Mouse (Mus musculus) CH12.LX (cell line): ENCODE results near the gene 4931406P16Rik. TPM values are rescaled to one million over a fixed set of nuclear protein-coding genes. Genes with fewer than 3 reads are reported as not detected.
A peak's percentile ranks its signal among the peaks of the same experiment; 100 is the strongest.
"Not testable (repeated sequence)": the region's sequence is repeated elsewhere in the genome, so short reads cannot be mapped to it uniquely, and the experiment has no call there.

Experiments used
- DNase-seq: peaks from one replicate; pipeline ENCODE4 v3.0.0-alpha.2; 2013; ENCODE audit errors: extremely low read depth
- H3K27ac ChIP-seq: 2 replicates; pipeline ENCODE4 v1.5.1; 2012; ENCODE audit warnings: low read depth, mild to moderate bottlenecking, control low read depth, moderate library complexity; ENCODE audit not compliant: insufficient read depth
- H3K27me3 ChIP-seq: replicated peaks from 2 replicates; pipeline ENCODE3; 2012; ENCODE audit warnings: inconsistent platforms
- H3K36me3 ChIP-seq, 2 experiments: replicated peaks in 1 of 2; 2 replicates each; pipeline versions ENCODE3 to v1.6.1; 2012; ENCODE audit warnings: inconsistent platforms in 1 of 2, low read length in 1 of 2, mild to moderate bottlenecking in 1 of 2, mixed read lengths in 1 of 2, moderate library complexity in 1 of 2; ENCODE audit not compliant: control insufficient read depth in 1 of 2, insufficient read depth in 1 of 2
- H3K4me1 ChIP-seq, 2 experiments: 2 replicates each; pipeline ENCODE4 v1.6.1; 2012; ENCODE audit warnings: inconsistent platforms in 1 of 2, moderate library complexity in 1 of 2; ENCODE audit not compliant: insufficient read depth in 2 of 2, control insufficient read depth in 1 of 2
- H3K4me2 ChIP-seq: 2 replicates; pipeline ENCODE4 v1.6.1; 2012; ENCODE audit warnings: low read depth, mild to moderate bottlenecking, control low read depth; ENCODE audit not compliant: poor library complexity, insufficient read depth, severe bottlenecking
- H3K4me3 ChIP-seq, 3 experiments: fragments of 150-350 bp in 1 of 3; sonication (generic) in 1 of 3; replicated peaks in 1 of 3; 2 replicates each; pipeline versions ENCODE3 to v1.5.1; 2011 to 2012; ENCODE audit warnings: low read depth in 2 of 3, low read length in 2 of 3, mild to moderate bottlenecking in 2 of 3, moderate library complexity in 2 of 3, control low read depth in 1 of 3, improper control_type of control experiment in 1 of 3, inconsistent platforms in 1 of 3, mixed read lengths in 1 of 3; ENCODE audit not compliant: poor library complexity in 1 of 3
- H3K79me2 ChIP-seq: replicated peaks from 2 replicates; pipeline ENCODE4 v1.6.1; 2012; ENCODE audit warnings: mild to moderate bottlenecking, moderate library complexity; ENCODE audit not compliant: control insufficient read depth, poor library complexity, insufficient read depth, severe bottlenecking; ENCODE audit errors: extremely low read depth
- H3K9ac ChIP-seq: 2 replicates; pipeline ENCODE4 v1.6.1; 2012; ENCODE audit warnings: low read depth, mild to moderate bottlenecking, control low read depth, moderate library complexity; ENCODE audit not compliant: insufficient read depth
- H3K9me3 ChIP-seq: replicated peaks from 2 replicates; pipeline ENCODE3; 2012; ENCODE audit warnings: low read length, inconsistent platforms, mixed read lengths
- BHLHE40 ChIP-seq: IDR thresholded peaks from 2 replicates; pipeline ENCODE4 v1.6.1; 2011; ENCODE audit warnings: mild to moderate bottlenecking, low read depth, low read length, improper control_type of control experiment
- CHD2 ChIP-seq: IDR thresholded peaks from 2 replicates; pipeline ENCODE4 v1.6.1; 2011; ENCODE audit warnings: low read length, improper control_type of control experiment
- CTCF ChIP-seq, 2 experiments: IDR thresholded peaks in 1 of 2; conservative IDR thresholded peaks in 1 of 2; 2 replicates each; pipeline ENCODE4 v1.5.1; 2011 to 2012; ENCODE audit warnings: low read depth in 2 of 2, low read length in 2 of 2, improper control_type of control experiment in 1 of 2, inconsistent platforms in 1 of 2, mild to moderate bottlenecking in 1 of 2, moderate library complexity in 1 of 2
- E2F4 ChIP-seq: IDR thresholded peaks from 2 replicates; pipeline ENCODE4 v1.6.1; 2011; ENCODE audit warnings: low read depth, low read length, improper control_type of control experiment; ENCODE audit not compliant: insufficient replicate concordance
- GABPA ChIP-seq: IDR thresholded peaks from 2 replicates; pipeline ENCODE4 v1.6.1; 2012; ENCODE audit warnings: low read depth, low read length, improper control_type of control experiment, inconsistent platforms; ENCODE audit not compliant: insufficient replicate concordance
- JUN ChIP-seq: IDR thresholded peaks from 2 replicates; pipeline ENCODE4 v1.6.1; 2011; ENCODE audit warnings: low read depth, mild to moderate bottlenecking, low read length, improper control_type of control experiment, moderate library complexity; ENCODE audit not compliant: insufficient read depth
- MAFK ChIP-seq: IDR thresholded peaks from 2 replicates; pipeline ENCODE4 v1.6.1; 2011; ENCODE audit warnings: low read length, improper control_type of control experiment; ENCODE audit not compliant: insufficient replicate concordance
- MAX ChIP-seq: IDR thresholded peaks from 2 replicates; pipeline ENCODE4 v1.6.1; 2011; ENCODE audit warnings: low read length, improper control_type of control experiment
- MAZ ChIP-seq: IDR thresholded peaks from 2 replicates; pipeline ENCODE4 v1.6.1; 2012; ENCODE audit warnings: low read depth, mild to moderate bottlenecking, inconsistent platforms, low read length, improper control_type of control experiment, moderate library complexity
- MEF2A ChIP-seq: IDR thresholded peaks from 2 replicates; pipeline ENCODE4 v1.6.1; 2014; ENCODE audit warnings: low read depth, mild to moderate bottlenecking, inconsistent platforms, low read length, improper control_type of control experiment, borderline replicate concordance
- MXI1 ChIP-seq: IDR thresholded peaks from 2 replicates; pipeline ENCODE4 v1.6.1; 2011; ENCODE audit warnings: mild to moderate bottlenecking, low read depth, low read length, improper control_type of control experiment
- MYC ChIP-seq: IDR thresholded peaks from 2 replicates; pipeline ENCODE4 v1.6.1; 2011; ENCODE audit warnings: low read depth, mild to moderate bottlenecking, improper control_type of control experiment, low read length
- NRF1 ChIP-seq: IDR thresholded peaks from 2 replicates; pipeline ENCODE4 v1.6.1; 2014; ENCODE audit warnings: low read depth, mild to moderate bottlenecking, inconsistent platforms, low read length, improper control_type of control experiment, moderate library complexity
- RAD21 ChIP-seq: IDR thresholded peaks from 2 replicates; pipeline ENCODE4 v1.6.1; 2011; ENCODE audit warnings: low read depth, mild to moderate bottlenecking, low read length, improper control_type of control experiment, moderate library complexity
- SIN3A ChIP-seq: IDR thresholded peaks from 2 replicates; pipeline ENCODE4 v1.6.1; 2012; ENCODE audit warnings: low read length, improper control_type of control experiment, inconsistent platforms
- SMC3 ChIP-seq: IDR thresholded peaks from 2 replicates; pipeline ENCODE4 v1.6.1; 2011; ENCODE audit warnings: low read depth, low read length, improper control_type of control experiment
- TCF12 ChIP-seq: IDR thresholded peaks from 2 replicates; pipeline ENCODE4 v1.6.1; 2014; ENCODE audit warnings: low read depth, mild to moderate bottlenecking, inconsistent platforms, low read length, improper control_type of control experiment
- USF2 ChIP-seq: conservative IDR thresholded peaks from 2 replicates; pipeline ENCODE4 v1.6.1; 2011; ENCODE audit warnings: low read depth, low read length, improper control_type of control experiment
- ZC3H11A ChIP-seq: IDR thresholded peaks from 2 replicates; pipeline ENCODE4 v1.6.1; 2012; ENCODE audit warnings: low read depth, mild to moderate bottlenecking, inconsistent platforms, low read length, improper control_type of control experiment
- ZMIZ1 ChIP-seq: IDR thresholded peaks from 2 replicates; pipeline ENCODE4 v1.6.1; 2012; ENCODE audit warnings: low read depth, mild to moderate bottlenecking, inconsistent platforms, low read length, improper control_type of control experiment
- ZNF384 ChIP-seq: IDR thresholded peaks from 2 replicates; pipeline ENCODE4 v1.6.1; 2012; ENCODE audit warnings: low read depth, low read length, improper control_type of control experiment, inconsistent platforms
- dilution Hi-C: fragments of 300-500 bp; cut with MboI; formaldehyde crosslinking; loops from 2 replicates; pipeline ENCODE4 v1.14.3; 2020; ENCODE audit warnings: low sequenced_read_pairs; ENCODE audit not compliant: extremely low pct_unique_long_range_greater_than_20kb, extremely low pct_ligation_motif_present
- in situ Hi-C: fragments of 300-500 bp; cut with MboI; formaldehyde crosslinking; loops from 3 replicates; pipeline ENCODE4 v1.14.3; 2019; ENCODE audit warnings: low sequenced_read_pairs, low pct_ligation_motif_present, low pct_unique_long_range_greater_than_20kb, mixed read lengths
- polyA plus RNA-seq: library from polyadenylated mRNA; unstranded; fragments of >175 nt; gene quantifications from 2 replicates; pipeline ENCODE4 v1.2.1, GENCODE M21; 2012; ENCODE audit warnings: low read depth; ENCODE audit not compliant: insufficient read length
- total RNA-seq, 2 experiments: library from RNA; depleted of rRNA; stranded (reverse); fragments of 300-350 nt in 1 of 2; fragments of >200 nt in 1 of 2; gene quantifications; 2 replicates each; pipeline ENCODE4 v1.2.3; 2012 to 2014

The 4931406P16Rik gene
- total and polyA plus RNA-seq, 3 experiments, result 10.0 to 15.6 (median 11.7) TPM

GRCm38 (mm10) chr7:34338445-34339163 is 25.3 kb upstream of the 4931406P16Rik start (continued):
- TF ChIP-seq SMC3 (no peak), NRF1 (no peak), MAFK (no peak)

- Histone ChIP-seq H3K79me2 (no peaks in the 10 kb centered on the region), H3K9ac (no peak overlapping the region), H3K9me3 (peaks cover 7% of the 10 kb centered on the region), H3K4me1 (peaks cover 14 to 44% of the 10 kb centered on the region in 2 experiments), H3K4me2 (no peak overlapping the region), H3K4me3 (no peak overlapping the region), H3K27ac (no peak overlapping the region), H3K36me3 (peaks cover 21 to 30% of the 10 kb centered on the region in 2 experiments), H3K27me3 (no peaks in the 10 kb centered on the region)
- dilution Hi-C loops (no loop called here), in situ Hi-C loops (no loop called here)
- DNase-seq, result peak; percentile 56
- TF ChIP-seq BHLHE40, result no peak
- no peak for TF ChIP-seq USF2
- TF ChIP-seq MYC, result no peak
- peak; percentile 95 for TF ChIP-seq ZNF384
These were observed 23.9 kb upstream of the 4931406P16Rik start for GRCm38 (mm10) chr7:34337268-34337667.

GRCm38 (mm10) chr7:34336545-34336944 is 23.2 kb upstream of the 4931406P16Rik start:
- DNase-seq, H3K27me3 ChIP-seq, in situ Hi-C loops, H3K9me3 ChIP-seq, dilution Hi-C loops, H3K4me3 ChIP-seq, H3K9ac ChIP-seq, H3K27ac ChIP-seq, H3K4me2 ChIP-seq: not testable (repeated sequence)
- H3K4me1 ChIP-seq, result peaks cover 14 to 44% of the 10 kb centered on the region in 2 experiments
- TF ChIP-seq RAD21 (peak; percentile 19), CTCF (conservative IDR thresholded peaks at IDR 0.05 in 1 of 2, IDR thresholded peaks at IDR 0.05 in 1 of 2; ENCODE audit: low read depth in 2 of 2, low read length in 2 of 2) (peak; percentile 26 to 43; a peak in 3 of 4 replicates)
- TF ChIP-seq, all 38 proteins: peak for 2; not testable (repeated sequence) for 36
- not testable (repeated sequence) for H3K79me2 ChIP-seq
- peaks cover 15 to 23% of the 10 kb centered on the region in 2 experiments for H3K36me3 ChIP-seq

- H3K36me3 ChIP-seq, result no peaks in the 10 kb centered on the region
- H3K4me1 ChIP-seq, result peaks cover 3 to 21% of the 10 kb centered on the region in 2 experiments; a peak in 2 of 4 replicates
- in situ Hi-C loops (no loop called here), dilution Hi-C loops (no loop called here)
- H3K9ac ChIP-seq, result no peak overlapping the region
- H3K27ac ChIP-seq, result no peak overlapping the region
- no peaks in the 10 kb centered on the region for H3K27me3 ChIP-seq
- TF ChIP-seq ZMIZ1 (no peak), MAX (no peak), GABPA (no peak), MXI1 (no peak), E2F4 (no peak), CHD2 (no peak), TCF12 (no peak), MEF2A (peak; percentile 92), CTCF (conservative IDR thresholded peaks at IDR 0.05 in 1 of 2, IDR thresholded peaks at IDR 0.05 in 1 of 2; ENCODE audit: low read depth in 2 of 2, low read length in 2 of 2) (no peak), ZC3H11A (no peak), SIN3A (no peak), JUN (peak; percentile 47), BHLHE40 (no peak), MAZ (no peak)
- H3K4me2 ChIP-seq, result no peak overlapping the region
- no peaks in the 10 kb centered on the region for H3K79me2 ChIP-seq
- no peak overlapping the region for H3K4me3 ChIP-seq
- peaks cover 6% of the 10 kb centered on the region for H3K9me3 ChIP-seq
- DNase-seq, result no peak
These were observed 14.1 kb upstream of the 4931406P16Rik start for GRCm38 (mm10) chr7:34327493-34327892.
